Mouse (Mus musculus): ENCODE data around the gene Gpr6. TPM values are rescaled to one million over a fixed set of nuclear protein-coding genes. Genes with fewer than 3 reads are reported as not detected.

Gpr6 gene
- polyA plus RNA-seq, 1 experiment from 2014 or later: not detected

DNA sequence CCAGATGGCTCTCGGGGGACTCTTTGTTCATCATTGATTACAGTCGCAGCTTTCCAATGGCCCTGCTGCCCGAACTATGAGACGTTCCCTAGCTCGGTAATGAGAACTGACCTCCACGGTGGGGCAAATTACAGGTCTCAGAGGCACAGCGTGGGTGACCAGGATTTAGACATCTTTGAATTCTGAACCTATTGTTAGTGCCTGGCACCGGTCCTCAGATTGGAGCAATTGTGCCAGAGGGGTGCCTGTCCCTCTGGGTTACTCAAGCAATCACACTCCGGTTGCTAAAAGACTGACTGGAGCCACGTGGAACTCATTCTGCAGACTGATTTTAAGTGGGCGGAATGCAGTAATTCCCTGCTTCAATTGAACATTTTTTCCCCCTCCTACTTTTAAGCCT lies 29.8 kb downstream of the Gpr6 start:
- no peak overlapping the region for H3K4me3 ChIP-seq (ENCODE audit: low read length)
- no peak for ATAC-seq (ENCODE audit: low read depth)
- H3K9me3 ChIP-seq (ENCODE audit: control insufficient read depth, low read length): no peaks in the 10 kb centered on the region
- H3K27me3 ChIP-seq (ENCODE audit: control insufficient read depth, insufficient read depth, low read depth, low read length): no peaks in the 10 kb centered on the region
- WGBS: 77% methylated on average over 11 of the region's 11 CpGs
- no peak overlapping the region for H3K9ac ChIP-seq (ENCODE audit: low read length)
- H3K27ac ChIP-seq (ENCODE audit: low read length): no peak overlapping the region
- H3K4me1 ChIP-seq (replicated peaks; ENCODE audit: control insufficient read depth, insufficient read depth, low read length): no peaks in the 10 kb centered on the region
- no peaks in the 10 kb centered on the region for H3K36me3 ChIP-seq (ENCODE audit: control insufficient read depth, insufficient read depth, low read length)
- H3K4me2 ChIP-seq (ENCODE audit: low read depth, low read length): no peak overlapping the region

DNA sequence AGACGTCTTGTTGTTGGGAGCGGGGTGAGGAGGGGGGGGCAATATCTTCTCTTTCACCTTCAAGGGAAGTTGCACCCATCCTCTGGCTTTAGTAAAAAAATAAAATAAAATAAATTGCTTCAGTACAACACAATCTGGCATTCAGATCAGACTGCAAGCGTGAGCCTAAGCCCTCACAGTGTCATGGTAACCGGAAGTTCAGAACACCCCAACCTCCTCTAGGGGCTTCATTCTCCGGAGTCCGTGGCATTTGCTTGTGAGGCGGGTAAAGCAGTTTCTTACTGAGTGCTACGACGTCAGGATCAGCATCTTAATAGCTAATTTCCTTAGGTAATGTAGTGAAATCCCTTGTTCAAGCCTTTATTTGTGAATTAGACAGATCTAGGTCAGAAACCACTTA lies 30.6 kb downstream of the Gpr6 start:
- ATAC-seq (ENCODE audit: low read depth): no peak
- Histone ChIP-seq H3K27ac (ENCODE audit: low read length) (no peak overlapping the region), H3K4me3 (ENCODE audit: low read length) (no peak overlapping the region), H3K9me3 (ENCODE audit: control insufficient read depth, low read length) (no peaks in the 10 kb centered on the region), H3K9ac (ENCODE audit: low read length) (no peak overlapping the region), H3K27me3 (ENCODE audit: control insufficient read depth, insufficient read depth, low read depth, low read length) (no peaks in the 10 kb centered on the region), H3K36me3 (ENCODE audit: control insufficient read depth, insufficient read depth, low read length) (no peaks in the 10 kb centered on the region), H3K4me2 (ENCODE audit: low read depth, low read length) (no peak overlapping the region), H3K4me1 (replicated peaks; ENCODE audit: control insufficient read depth, insufficient read depth, low read length) (no peaks in the 10 kb centered on the region)
- 75% methylated on average over 9 of the region's 9 CpGs for WGBS

DNA sequence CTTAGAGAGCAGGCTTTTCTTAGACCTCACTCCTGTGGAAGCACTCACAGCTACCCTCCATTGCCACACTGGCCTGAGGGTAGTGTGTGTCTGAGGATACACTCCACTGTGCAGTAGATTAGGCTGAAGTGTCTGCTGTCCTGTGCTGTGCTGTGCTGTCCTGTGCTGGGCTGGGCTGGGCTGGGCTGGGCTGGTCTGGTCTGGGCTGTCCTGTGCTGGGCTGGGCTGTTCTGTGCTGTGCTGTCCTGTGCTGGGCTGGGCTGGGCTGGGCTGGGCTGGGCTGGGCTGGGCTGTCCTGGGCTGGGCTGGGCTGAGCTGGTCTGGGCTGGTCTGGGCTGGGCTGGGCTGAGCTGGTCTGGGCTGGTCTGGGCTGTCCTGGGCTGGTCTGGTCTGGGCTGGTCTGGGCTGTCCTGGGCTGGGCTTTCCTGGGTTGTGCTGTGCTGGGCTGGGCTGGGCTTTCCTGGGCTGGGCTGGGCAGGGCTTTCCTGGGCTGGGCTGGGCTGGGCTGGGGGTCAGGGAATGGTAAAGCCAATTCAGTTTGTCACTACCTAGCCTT lies 31.5 kb downstream of the Gpr6 start:
- Histone ChIP-seq H3K27me3 (ENCODE audit: control insufficient read depth, insufficient read depth, low read depth, low read length) (no peaks in the 10 kb centered on the region), H3K4me1 (replicated peaks; ENCODE audit: control insufficient read depth, insufficient read depth, low read length) (no peaks in the 10 kb centered on the region), H3K36me3 (ENCODE audit: control insufficient read depth, insufficient read depth, low read length) (no peaks in the 10 kb centered on the region), H3K9me3 (ENCODE audit: control insufficient read depth, low read length) (no peaks in the 10 kb centered on the region), H3K9ac (ENCODE audit: low read length) (no peak overlapping the region), H3K27ac (ENCODE audit: low read length) (no peak overlapping the region), H3K4me3 (ENCODE audit: low read length) (no peak overlapping the region), H3K4me2 (ENCODE audit: low read depth, low read length) (no peak overlapping the region)
- peak; percentile 64 for ATAC-seq (ENCODE audit: low read depth)

DNA sequence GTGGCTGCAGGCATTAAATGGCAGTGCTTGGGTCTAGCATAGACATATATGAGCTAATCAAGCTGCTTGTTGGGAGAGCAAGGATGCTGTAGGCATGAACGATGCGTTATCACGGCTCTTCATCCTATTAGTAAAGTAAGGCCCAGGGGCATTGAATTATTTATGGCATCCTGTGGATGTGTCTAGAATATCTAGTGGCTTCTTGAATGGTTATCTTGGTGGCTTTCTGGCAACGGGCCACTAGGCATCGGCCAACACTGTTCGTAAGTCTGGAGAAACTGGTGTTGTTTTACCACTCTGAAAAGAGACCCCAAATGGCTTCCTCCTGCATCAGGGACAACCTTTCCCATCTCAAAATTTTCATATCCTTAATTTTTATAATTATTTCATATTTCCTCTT lies 33.6 kb downstream of the Gpr6 start:
- H3K27me3 ChIP-seq (ENCODE audit: control insufficient read depth, insufficient read depth, low read depth, low read length): no peaks in the 10 kb centered on the region
- H3K4me3 ChIP-seq (ENCODE audit: low read length): no peak overlapping the region

DNA sequence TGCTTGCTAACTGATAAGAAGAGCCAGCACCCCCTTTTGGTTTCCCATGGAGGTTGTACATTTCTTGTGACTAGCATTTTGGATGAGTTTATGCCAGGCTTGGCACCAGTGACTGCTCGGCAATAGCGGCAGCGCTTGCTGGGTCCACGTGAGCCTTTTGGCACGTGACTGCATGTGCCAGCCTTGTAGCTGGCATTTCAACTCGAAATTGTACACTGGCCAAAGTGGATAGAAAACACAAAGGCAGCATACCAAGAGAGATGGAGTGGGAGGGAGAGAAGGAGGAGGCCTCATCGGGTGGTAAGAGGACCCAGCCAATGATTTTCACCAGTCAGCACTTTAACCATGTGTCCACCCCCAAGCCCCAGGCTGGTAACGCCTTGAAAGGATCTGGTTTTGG lies 34.4 kb downstream of the Gpr6 start:
- no peaks in the 10 kb centered on the region for H3K4me1 ChIP-seq (replicated peaks; ENCODE audit: control insufficient read depth, insufficient read depth, low read length)
- ATAC-seq (ENCODE audit: low read depth): no peak
- WGBS: 58% methylated on average over 8 of the region's 8 CpGs
- no peaks in the 10 kb centered on the region for H3K9me3 ChIP-seq (ENCODE audit: control insufficient read depth, low read length)
- H3K4me2 ChIP-seq (ENCODE audit: low read depth, low read length): no peak overlapping the region
- no peaks in the 10 kb centered on the region for H3K36me3 ChIP-seq (ENCODE audit: control insufficient read depth, insufficient read depth, low read length)
- H3K4me3 ChIP-seq (ENCODE audit: low read length): no peak overlapping the region
- H3K9ac ChIP-seq (ENCODE audit: low read length): no peak overlapping the region
- no peak overlapping the region for H3K27ac ChIP-seq (ENCODE audit: low read length)
- H3K27me3 ChIP-seq (ENCODE audit: control insufficient read depth, insufficient read depth, low read depth, low read length): no peaks in the 10 kb centered on the region

More for the DNA sequence above, 33.6 kb downstream of the Gpr6 start:
- Histone ChIP-seq H3K36me3 (ENCODE audit: control insufficient read depth, insufficient read depth, low read length) (no peaks in the 10 kb centered on the region), H3K27ac (ENCODE audit: low read length) (no peak overlapping the region), H3K9ac (ENCODE audit: low read length) (no peak overlapping the region), H3K4me2 (ENCODE audit: low read depth, low read length) (no peak overlapping the region), H3K9me3 (ENCODE audit: control insufficient read depth, low read length) (no peaks in the 10 kb centered on the region), H3K4me1 (replicated peaks; ENCODE audit: control insufficient read depth, insufficient read depth, low read length) (no peaks in the 10 kb centered on the region)
- no peak for ATAC-seq (ENCODE audit: low read depth)
- WGBS: 87% methylated on average over 6 of the region's 6 CpGs

DNA sequence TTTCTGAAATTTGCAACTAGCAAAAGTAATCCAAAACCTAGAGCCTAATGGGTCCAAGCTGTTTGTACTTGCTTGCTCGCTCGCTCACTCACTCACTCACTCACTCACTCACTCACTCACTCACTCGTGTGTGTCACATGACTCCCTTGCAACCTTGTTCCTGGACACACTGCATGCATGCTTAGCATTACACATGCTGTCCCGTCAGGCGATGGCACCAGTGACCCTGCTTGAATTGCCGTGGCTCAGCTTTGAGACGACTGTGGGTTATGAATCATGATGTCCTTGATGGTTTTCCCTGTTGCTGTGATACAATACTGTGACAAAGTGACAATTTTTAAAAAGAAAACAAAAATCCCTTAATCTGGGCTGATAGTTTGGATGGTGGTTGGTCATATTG lies 39.3 kb downstream of the Gpr6 start:
- H3K27ac ChIP-seq (ENCODE audit: low read length): no peak overlapping the region
- H3K9me3 ChIP-seq (ENCODE audit: control insufficient read depth, low read length): no peaks in the 10 kb centered on the region
- no peaks in the 10 kb centered on the region for H3K4me1 ChIP-seq (replicated peaks; ENCODE audit: control insufficient read depth, insufficient read depth, low read length)
- 76% methylated on average over 7 of the region's 7 CpGs for WGBS
- no peak overlapping the region for H3K4me2 ChIP-seq (ENCODE audit: low read depth, low read length)
- H3K9ac ChIP-seq (ENCODE audit: low read length): no peak overlapping the region
- no peak for ATAC-seq (ENCODE audit: low read depth)
- H3K4me3 ChIP-seq (ENCODE audit: low read length): no peak overlapping the region
- no peaks in the 10 kb centered on the region for H3K36me3 ChIP-seq (ENCODE audit: control insufficient read depth, insufficient read depth, low read length)
- no peaks in the 10 kb centered on the region for H3K27me3 ChIP-seq (ENCODE audit: control insufficient read depth, insufficient read depth, low read depth, low read length)

DNA sequence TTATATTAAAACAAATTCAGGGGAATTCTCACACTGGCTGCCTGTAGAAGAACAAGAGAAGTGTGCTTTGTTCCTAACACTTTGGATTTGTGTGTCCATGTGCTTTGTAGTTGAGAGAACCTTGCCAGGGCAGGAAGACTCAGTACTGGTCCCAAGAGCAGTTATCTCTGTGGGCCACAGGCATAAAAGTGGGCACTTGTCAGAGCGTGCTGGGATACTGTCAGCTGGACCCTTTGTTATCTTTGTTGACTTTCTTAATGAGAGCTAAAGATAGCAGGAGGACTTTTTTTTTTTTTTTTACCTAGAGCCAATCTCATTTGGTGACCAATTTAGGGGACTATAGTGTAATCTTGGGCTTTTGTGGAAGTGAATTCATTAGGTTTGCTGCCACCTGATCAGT lies 47.2 kb downstream of the Gpr6 start:
- Histone ChIP-seq H3K36me3 (ENCODE audit: control insufficient read depth, insufficient read depth, low read length) (no peaks in the 10 kb centered on the region), H3K9ac (ENCODE audit: low read length) (no peak overlapping the region), H3K4me3 (ENCODE audit: low read length) (no peak overlapping the region), H3K27ac (ENCODE audit: low read length) (no peak overlapping the region), H3K9me3 (ENCODE audit: control insufficient read depth, low read length) (no peaks in the 10 kb centered on the region), H3K4me2 (ENCODE audit: low read depth, low read length) (no peak overlapping the region), H3K27me3 (ENCODE audit: control insufficient read depth, insufficient read depth, low read depth, low read length) (no peaks in the 10 kb centered on the region), H3K4me1 (replicated peaks; ENCODE audit: control insufficient read depth, insufficient read depth, low read length) (no peaks in the 10 kb centered on the region)
- ATAC-seq (ENCODE audit: low read depth): no peak
- 24% methylated on average over 1 of the region's 1 CpGs for WGBS

DNA sequence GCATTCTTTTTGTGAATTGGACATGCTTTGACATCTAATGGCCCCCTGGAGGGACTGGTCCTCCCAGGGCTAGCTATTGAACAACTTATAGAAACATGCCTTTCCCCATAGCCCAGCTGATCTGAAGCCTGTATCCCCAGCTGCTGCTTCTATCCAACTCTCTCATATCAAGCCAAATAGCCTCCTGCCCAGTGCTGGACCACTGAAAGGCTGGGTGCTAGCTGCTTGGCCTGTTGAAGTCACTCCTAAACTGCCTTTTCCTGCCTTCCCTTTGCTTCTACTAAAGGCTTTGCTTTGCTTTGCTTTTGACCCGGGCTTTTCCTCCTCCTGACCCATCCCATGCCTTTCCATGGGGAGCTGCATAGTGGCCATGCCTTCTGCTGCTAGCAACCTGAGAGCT lies 47.7 kb downstream of the Gpr6 start:
- Histone ChIP-seq H3K4me1 (replicated peaks; ENCODE audit: control insufficient read depth, insufficient read depth, low read length) (no peaks in the 10 kb centered on the region), H3K9me3 (ENCODE audit: control insufficient read depth, low read length) (no peaks in the 10 kb centered on the region), H3K27me3 (ENCODE audit: control insufficient read depth, insufficient read depth, low read depth, low read length) (no peaks in the 10 kb centered on the region), H3K27ac (ENCODE audit: low read length) (no peak overlapping the region), H3K36me3 (ENCODE audit: control insufficient read depth, insufficient read depth, low read length) (no peaks in the 10 kb centered on the region), H3K4me3 (ENCODE audit: low read length) (no peak overlapping the region), H3K4me2 (ENCODE audit: low read depth, low read length) (no peak overlapping the region), H3K9ac (ENCODE audit: low read length) (no peak overlapping the region)
- ATAC-seq (ENCODE audit: low read depth): no peak
- 22% methylated on average over 1 of the region's 1 CpGs for WGBS

DNA sequence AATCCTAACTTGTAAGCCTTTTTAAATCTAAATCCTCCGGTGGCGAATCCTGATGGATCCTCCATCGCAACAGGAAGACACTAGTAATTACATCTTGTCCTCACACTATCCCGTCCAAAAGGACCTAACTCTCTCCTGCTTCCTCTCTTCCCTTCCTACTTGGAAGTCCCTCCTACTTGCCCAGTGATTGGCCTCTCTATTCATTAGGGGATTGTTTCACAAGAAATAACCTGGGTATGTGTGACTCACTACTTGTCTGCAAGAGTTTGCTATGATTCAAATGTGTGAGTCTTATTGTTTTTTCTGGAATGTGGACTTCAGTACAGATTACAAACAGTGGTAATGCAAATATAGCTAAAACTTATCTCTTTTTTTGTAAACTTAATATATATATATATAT lies 49.9 kb downstream of the Gpr6 start:
- 87% methylated on average over 4 of the region's 4 CpGs for WGBS
- no peaks in the 10 kb centered on the region for H3K36me3 ChIP-seq (ENCODE audit: control insufficient read depth, insufficient read depth, low read length)

More for the DNA sequence above, 49.9 kb downstream of the Gpr6 start:
- Histone ChIP-seq H3K4me3 (ENCODE audit: low read length) (no peak overlapping the region), H3K9ac (ENCODE audit: low read length) (no peak overlapping the region), H3K4me1 (replicated peaks; ENCODE audit: control insufficient read depth, insufficient read depth, low read length) (no peaks in the 10 kb centered on the region), H3K9me3 (ENCODE audit: control insufficient read depth, low read length) (no peaks in the 10 kb centered on the region), H3K4me2 (ENCODE audit: low read depth, low read length) (no peak overlapping the region), H3K27ac (ENCODE audit: low read length) (no peak overlapping the region), H3K27me3 (ENCODE audit: control insufficient read depth, insufficient read depth, low read depth, low read length) (no peaks in the 10 kb centered on the region)
- no peak for ATAC-seq (ENCODE audit: low read depth)

All from lung, embryonic 16.5 days (tissue).